Mouse (Mus musculus) intestine, embryonic 15.5 days (tissue): ENCODE measurements around the gene Nfia. TPM values are rescaled to one million over a fixed set of nuclear protein-coding genes. Genes with fewer than 3 reads are reported as not detected.

Source experiments
- ATAC-seq: fragments of 200-750 bp; cut with Nextera tagmentation; 2 replicates; pipeline ENCODE4 v1.8.0; 2017; ENCODE audit warnings: moderate TSS enrichment, moderate library complexity
- H3K27ac ChIP-seq: fragments of 300-500 bp; sonication (generic); 2 replicates; pipeline ENCODE4 v1.5.1; 2015; ENCODE audit warnings: mild to moderate bottlenecking, inconsistent platforms
- H3K27me3 ChIP-seq: fragments of 300-500 bp; sonication (generic); replicated peaks from 2 replicates; pipeline ENCODE4 v1.6.1; 2015; ENCODE audit warnings: inconsistent platforms
- H3K36me3 ChIP-seq: fragments of 300-500 bp; sonication (generic); 2 replicates; pipeline ENCODE4 v1.6.1; 2015; ENCODE audit warnings: inconsistent platforms
- H3K4me1 ChIP-seq: fragments of 300-500 bp; sonication (generic); replicated peaks from 2 replicates; pipeline ENCODE4 v1.6.1; 2015; ENCODE audit warnings: inconsistent platforms
- H3K4me2 ChIP-seq: fragments of 300-500 bp; sonication (generic); replicated peaks from 2 replicates; pipeline ENCODE4 v1.6.1; 2015; ENCODE audit warnings: mild to moderate bottlenecking, inconsistent platforms
- H3K4me3 ChIP-seq: fragments of 300-500 bp; sonication (generic); replicated peaks from 2 replicates; pipeline ENCODE4 v1.5.1; 2015; ENCODE audit warnings: inconsistent platforms
- H3K9ac ChIP-seq: fragments of 300-500 bp; sonication (generic); 2 replicates; pipeline ENCODE4 v1.6.1; 2015; ENCODE audit warnings: inconsistent platforms
- H3K9me3 ChIP-seq: fragments of 300-500 bp; sonication (generic); 2 replicates; pipeline ENCODE4 v1.6.1; 2016; ENCODE audit warnings: inconsistent platforms
- WGBS: fragments of 180-500 bp; shearing (Covaris S2); methylation state at CpG from one replicate; pipeline ENCODE4 v1.1.7; 2015; 5-methylcytosine and 5-hydroxymethylcytosine counted together
- polyA plus RNA-seq: library from polyadenylated mRNA; unstranded; fragments of >200 nt; fragmentation: Nextera tagmentation; extraction: Ambion mirVana; gene quantifications from 2 replicates; pipeline ENCODE4 v1.2.1, GENCODE M21; 2015

The Nfia gene
- polyA plus RNA-seq, 1 experiment from 2014 or later: 37.3 TPM

- H3K9ac ChIP-seq: peak overlapping the region; percentile 91
- H3K27ac ChIP-seq: peak overlapping the region; percentile 91
- no peaks in the 10 kb centered on the region for H3K9me3 ChIP-seq
- H3K36me3 ChIP-seq: peaks cover 6% of the 10 kb centered on the region
- no peak for ATAC-seq
- H3K4me1 ChIP-seq: no peaks in the 10 kb centered on the region; the same call in 1 of the 2 replicates
- no peaks in the 10 kb centered on the region for H3K27me3 ChIP-seq
- 18% methylated on average over 18 of the region's 18 CpGs for WGBS
- peak overlapping the region; percentile 83 for H3K4me2 ChIP-seq
- H3K4me3 ChIP-seq: peak overlapping the region; percentile 90
These were observed 6.7 kb downstream of the Nfia start for GRCm38 (mm10) chr4:97779003-97779930.

GRCm38 (mm10) chr4:97780024-97780423 lies 7.5 kb downstream of the Nfia start:
- H3K9ac ChIP-seq: no peak overlapping the region
- H3K27me3 ChIP-seq: no peaks in the 10 kb centered on the region
- H3K27ac ChIP-seq: no peak overlapping the region

GRCm38 (mm10) chr4:97780666-97781435 lies 8.3 kb downstream of the Nfia start:
- H3K27me3 ChIP-seq: no peaks in the 10 kb centered on the region
- no peak overlapping the region for H3K4me2 ChIP-seq
- peaks cover 6% of the 10 kb centered on the region for H3K36me3 ChIP-seq
- no peak overlapping the region for H3K27ac ChIP-seq
- no peaks in the 10 kb centered on the region for H3K9me3 ChIP-seq
- no peak for ATAC-seq
- no peak overlapping the region for H3K9ac ChIP-seq
- H3K4me1 ChIP-seq: no peaks in the 10 kb centered on the region
- WGBS: 69% methylated on average over 7 of the region's 7 CpGs
- no peak overlapping the region for H3K4me3 ChIP-seq

More at GRCm38 (mm10) chr4:97780024-97780423, 7.5 kb downstream of the Nfia start:
- no peaks in the 10 kb centered on the region for H3K9me3 ChIP-seq
- peak overlapping the region; percentile 90 for H3K4me3 ChIP-seq
- peaks cover 6% of the 10 kb centered on the region for H3K36me3 ChIP-seq
- H3K4me2 ChIP-seq: peak overlapping the region; percentile 83
- WGBS: 37% methylated on average over 7 of the region's 7 CpGs
- ATAC-seq: no peak
- no peaks in the 10 kb centered on the region for H3K4me1 ChIP-seq

- WGBS: 95% methylated on average over 3 of the region's 3 CpGs
- ATAC-seq: no peak
- H3K4me1 ChIP-seq: no peaks in the 10 kb centered on the region
- no peaks in the 10 kb centered on the region for H3K9me3 ChIP-seq
- no peak overlapping the region for H3K9ac ChIP-seq
- H3K27me3 ChIP-seq: no peaks in the 10 kb centered on the region
- H3K4me3 ChIP-seq: no peak overlapping the region
- H3K36me3 ChIP-seq: peaks cover 6% of the 10 kb centered on the region
- H3K27ac ChIP-seq: no peak overlapping the region
- no peak overlapping the region for H3K4me2 ChIP-seq
These were observed 9.5 kb downstream of the Nfia start for GRCm38 (mm10) chr4:97782069-97782468.

GRCm38 (mm10) chr4:97782497-97782896 lies 10.0 kb downstream of the Nfia start:
- Histone ChIP-seq H3K4me1 (no peaks in the 10 kb centered on the region), H3K27ac (no peak overlapping the region), H3K4me2 (no peak overlapping the region), H3K9me3 (no peaks in the 10 kb centered on the region), H3K36me3 (peaks cover 6% of the 10 kb centered on the region), H3K4me3 (no peak overlapping the region), H3K9ac (no peak overlapping the region), H3K27me3 (no peaks in the 10 kb centered on the region)
- no peak for ATAC-seq
- 91% methylated on average over 6 of the region's 6 CpGs for WGBS

- no peaks in the 10 kb centered on the region for H3K4me1 ChIP-seq
- no peaks in the 10 kb centered on the region for H3K9me3 ChIP-seq
- peaks cover 6% of the 10 kb centered on the region for H3K36me3 ChIP-seq
- no peak overlapping the region for H3K4me3 ChIP-seq
- no peak overlapping the region for H3K9ac ChIP-seq
- ATAC-seq: no peak
- no peak overlapping the region for H3K4me2 ChIP-seq
- no peaks in the 10 kb centered on the region for H3K27me3 ChIP-seq
- H3K27ac ChIP-seq: no peak overlapping the region
- WGBS: 95% methylated on average over 26 of the region's 26 CpGs
These were observed 10.7 kb downstream of the Nfia start for GRCm38 (mm10) chr4:97783073-97783879.

GRCm38 (mm10) chr4:97784236-97784635 lies 11.7 kb downstream of the Nfia start:
- H3K9me3 ChIP-seq: no peaks in the 10 kb centered on the region
- H3K4me1 ChIP-seq: no peaks in the 10 kb centered on the region
- no peaks in the 10 kb centered on the region for H3K27me3 ChIP-seq
- no peak overlapping the region for H3K9ac ChIP-seq
- H3K4me3 ChIP-seq: no peak overlapping the region
- peaks cover 6% of the 10 kb centered on the region for H3K36me3 ChIP-seq
- 89% methylated on average over 11 of the region's 11 CpGs for WGBS
- H3K4me2 ChIP-seq: no peak overlapping the region
- no peak overlapping the region for H3K27ac ChIP-seq
- ATAC-seq: no peak

GRCm38 (mm10) chr4:97785547-97786271 lies 13.2 kb downstream of the Nfia start:
- Histone ChIP-seq H3K27me3 (no peaks in the 10 kb centered on the region), H3K9ac (no peak overlapping the region), H3K27ac (no peak overlapping the region), H3K4me2 (no peak overlapping the region), H3K4me3 (no peak overlapping the region), H3K36me3 (peaks cover 6% of the 10 kb centered on the region), H3K4me1 (no peaks in the 10 kb centered on the region), H3K9me3 (no peaks in the 10 kb centered on the region)
- no peak for ATAC-seq
- WGBS: 90% methylated on average over 8 of the region's 8 CpGs

GRCm38 (mm10) chr4:97786571-97786970 lies 14.0 kb downstream of the Nfia start:
- Histone ChIP-seq H3K4me1 (no peaks in the 10 kb centered on the region), H3K9ac (no peak overlapping the region), H3K4me3 (no peak overlapping the region), H3K4me2 (no peak overlapping the region), H3K36me3 (peaks cover 6% of the 10 kb centered on the region), H3K27me3 (no peaks in the 10 kb centered on the region), H3K27ac (no peak overlapping the region), H3K9me3 (no peaks in the 10 kb centered on the region)
- 61% methylated on average over 8 of the region's 8 CpGs for WGBS
- no peak for ATAC-seq

GRCm38 (mm10) chr4:97787515-97787914 lies 15.0 kb downstream of the Nfia start:
- Histone ChIP-seq H3K4me3 (no peak overlapping the region), H3K27me3 (no peaks in the 10 kb centered on the region), H3K36me3 (peaks cover 6% of the 10 kb centered on the region), H3K27ac (no peak overlapping the region), H3K4me1 (no peaks in the 10 kb centered on the region), H3K4me2 (no peak overlapping the region), H3K9ac (no peak overlapping the region), H3K9me3 (no peaks in the 10 kb centered on the region)
- ATAC-seq: no peak
- WGBS: 77% methylated on average over 3 of the region's 3 CpGs

- Histone ChIP-seq H3K27ac (no peak overlapping the region), H3K9ac (no peak overlapping the region), H3K36me3 (peaks cover 1% of the 10 kb centered on the region), H3K4me2 (no peak overlapping the region), H3K4me1 (no peaks in the 10 kb centered on the region), H3K4me3 (no peak overlapping the region), H3K27me3 (no peaks in the 10 kb centered on the region), H3K9me3 (no peaks in the 10 kb centered on the region)
- 83% methylated on average over 4 of the region's 4 CpGs for WGBS
- ATAC-seq: no peak
These were observed 16.0 kb downstream of the Nfia start for GRCm38 (mm10) chr4:97788537-97788936.
